Mouse (Mus musculus) lung, postnatal 0 days (tissue): ENCODE data around the gene Serpina5.

ENCODE experiments used
- CTCF ChIP-seq: IDR thresholded peaks from 2 replicates; pipeline ENCODE4 v1.5.1; 2016; ENCODE audit warnings: antibody characterized with exemption, mild to moderate bottlenecking
- EP300 ChIP-seq: IDR thresholded peaks from 2 replicates; pipeline ENCODE4 v1.6.1; 2016; ENCODE audit warnings: antibody characterized with exemption, mild to moderate bottlenecking, control low read depth

DNA sequence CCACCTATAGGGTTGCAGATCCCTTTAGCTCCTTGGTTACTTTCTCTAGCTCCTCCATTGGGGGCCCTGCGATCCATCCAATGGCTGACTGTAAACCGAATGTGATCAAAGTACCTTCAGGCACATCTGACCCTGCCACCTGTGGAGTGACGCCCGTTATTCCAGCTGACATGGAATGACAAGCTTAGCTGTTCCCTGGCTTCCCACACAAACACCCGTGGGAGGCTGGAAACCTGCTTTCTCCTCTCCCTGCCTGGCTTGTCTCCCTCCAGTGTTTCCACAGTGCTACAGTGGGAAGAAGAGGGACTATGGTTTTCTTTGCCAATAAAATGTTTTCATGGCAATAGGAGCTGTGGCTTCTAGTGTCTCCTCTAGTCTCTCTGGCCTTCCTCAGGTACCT lies 28.6 kb upstream of the Serpina5 start:
- TF ChIP-seq CTCF (no peak), EP300 (no peak)
